Mouse (Mus musculus): ENCODE measurements around the gene Mtmr2.
"Not testable (repeated sequence)": the region's sequence is repeated elsewhere in the genome, so short reads cannot be mapped to it uniquely, and the experiment has no call there.

Gene Mtmr2

GRCm38 (mm10) chr9:13748404-13748797 lies at the start of gene Mtmr2:
Gene Mtmr2, plus strand, starts transcription at chr9:13748410.
- DNase-seq (ENCODE audit: low read depth, low spot score), result no peak

GRCm38 (mm10) chr9:13699061-13699780 lies 49.0 kb upstream of the Mtmr2 start:
- DNase-seq (ENCODE audit: low read depth, low spot score), result no peak

GRCm38 (mm10) chr9:13699781-13700116 lies 48.5 kb upstream of the Mtmr2 start:
- DNase-seq (ENCODE audit: low read depth, low spot score), result no peak

GRCm38 (mm10) chr9:13701773-13702172 lies 46.4 kb upstream of the Mtmr2 start:
- no peak for DNase-seq (ENCODE audit: low read depth, low spot score)

GRCm38 (mm10) chr9:13703100-13703499 lies 45.1 kb upstream of the Mtmr2 start:
- no peak for DNase-seq (ENCODE audit: low read depth, low spot score)

GRCm38 (mm10) chr9:13704917-13705316 lies 43.3 kb upstream of the Mtmr2 start:
- no peak for DNase-seq (ENCODE audit: low read depth, low spot score)

GRCm38 (mm10) chr9:13707066-13707555 lies 41.1 kb upstream of the Mtmr2 start:
- no peak for DNase-seq (ENCODE audit: low read depth, low spot score)

- no peak for DNase-seq (ENCODE audit: low read depth, low spot score)
Measured at GRCm38 (mm10) chr9:13709436-13709835, 38.8 kb upstream of the Mtmr2 start.

GRCm38 (mm10) chr9:13715891-13716290 lies 32.3 kb upstream of the Mtmr2 start:
- DNase-seq (ENCODE audit: low read depth, low spot score), result not testable (repeated sequence)

- peak; percentile 57 for DNase-seq (ENCODE audit: low read depth, low spot score)
Measured at GRCm38 (mm10) chr9:13716316-13717099, 31.7 kb upstream of the Mtmr2 start.

- DNase-seq (ENCODE audit: low read depth, low spot score), result peak; percentile 92
Measured at GRCm38 (mm10) chr9:13748798-13749674, 826 bp downstream of the Mtmr2 start.

GRCm38 (mm10) chr9:13749675-13749998 lies 1.4 kb downstream of the Mtmr2 start:
- no peak for DNase-seq (ENCODE audit: low read depth, low spot score)

GRCm38 (mm10) chr9:13752543-13752942 lies 4.3 kb downstream of the Mtmr2 start:
- DNase-seq (ENCODE audit: low read depth, low spot score), result peak; percentile 14

GRCm38 (mm10) chr9:13760430-13760829 lies 12.2 kb downstream of the Mtmr2 start:
- DNase-seq (ENCODE audit: low read depth, low spot score), result no peak

- no peak for DNase-seq (ENCODE audit: low read depth, low spot score)
Measured at GRCm38 (mm10) chr9:13765624-13766023, 17.4 kb downstream of the Mtmr2 start.

- no peak for DNase-seq (ENCODE audit: low read depth, low spot score)
Measured at GRCm38 (mm10) chr9:13766570-13766969, 18.4 kb downstream of the Mtmr2 start.

- DNase-seq (ENCODE audit: low read depth, low spot score), result no peak
Measured at GRCm38 (mm10) chr9:13774732-13775131, 26.5 kb downstream of the Mtmr2 start.

GRCm38 (mm10) chr9:13781985-13782384 lies 33.8 kb downstream of the Mtmr2 start:
- DNase-seq (ENCODE audit: low read depth, low spot score), result no peak

GRCm38 (mm10) chr9:13790864-13791263 lies 42.7 kb downstream of the Mtmr2 start:
- DNase-seq (ENCODE audit: low read depth, low spot score), result not testable (repeated sequence)

GRCm38 (mm10) chr9:13794302-13794701 lies 46.1 kb downstream of the Mtmr2 start:
- no peak for DNase-seq (ENCODE audit: low read depth, low spot score)

GRCm38 (mm10) chr9:13794756-13795155 lies 46.5 kb downstream of the Mtmr2 start:
- no peak for DNase-seq (ENCODE audit: low read depth, low spot score)

GRCm38 (mm10) chr9:13804480-13804879 lies 56.3 kb downstream of the Mtmr2 start:
- no peak for DNase-seq (ENCODE audit: low read depth, low spot score)
